Mouse (Mus musculus) bone marrow macrophage, adult 2 months (primary cell): Measurements from ENCODE around the gene Phf12. TPM values are rescaled to one million over a fixed set of nuclear protein-coding genes. Genes with fewer than 3 reads are reported as not detected.

Experiments used
- H3K27ac ChIP-seq: 2 replicates; pipeline ENCODE4 v1.5.1; 2012; ENCODE audit warnings: low read depth, low read length; ENCODE audit not compliant: insufficient read depth
- H3K4me1 ChIP-seq: 2 replicates; pipeline ENCODE4 v1.6.1; 2012; ENCODE audit warnings: low read length; ENCODE audit not compliant: control insufficient read depth, insufficient read depth
- H3K4me3 ChIP-seq: 2 replicates; pipeline ENCODE4 v1.5.1; 2012; ENCODE audit warnings: mild to moderate bottlenecking, low read length, moderate library complexity; ENCODE audit not compliant: insufficient read depth
- CTCF ChIP-seq: IDR thresholded peaks from 2 replicates; pipeline ENCODE4 v1.5.1; 2012; ENCODE audit warnings: low read depth, mild to moderate bottlenecking, low read length, moderate library complexity
- POLR2A ChIP-seq: IDR thresholded peaks from 2 replicates; pipeline ENCODE4 v1.6.1; 2012; ENCODE audit warnings: mild to moderate bottlenecking, low read depth, low read length, borderline replicate concordance
- polyA plus RNA-seq: library from polyadenylated mRNA; stranded (reverse); fragments of >200 nt; gene quantifications from 2 replicates; pipeline ENCODE4 v1.2.4, GENCODE M21; 2012; ENCODE audit not compliant: missing spikeins, insufficient read depth, insufficient read length

Phf12 gene
- polyA plus RNA-seq, result 42.5 and 47.8 TPM in 2 replicates

GRCm38 (mm10) chr11:77982441-77982905 lies at the start of gene Phf12:
Gene Phf12, plus strand, starts transcription at chr11:77982754.
- Histone ChIP-seq H3K27ac (peak within 1 kb of the TSS; percentile 92), H3K4me3 (peak within 1 kb of the TSS; percentile 94), H3K4me1 (peaks cover 21% of the 10 kb centered on the region)
- TF ChIP-seq POLR2A, result no peak
- TF ChIP-seq CTCF, result no peak

GRCm38 (mm10) chr11:77934111-77934521 lies 48.4 kb upstream of the Phf12 start:
- TF ChIP-seq POLR2A, result no peak
- TF ChIP-seq CTCF, result no peak
- Histone ChIP-seq H3K27ac (no peak overlapping the region), H3K4me3 (no peak overlapping the region), H3K4me1 (no peaks in the 10 kb centered on the region)

- Histone ChIP-seq H3K4me3 (no peak overlapping the region), H3K27ac (no peak overlapping the region), H3K4me1 (no peaks in the 10 kb centered on the region)
- TF ChIP-seq CTCF (no peak), POLR2A (no peak)
Measured at GRCm38 (mm10) chr11:77934568-77935311, 47.8 kb upstream of the Phf12 start.

GRCm38 (mm10) chr11:77936846-77937245 lies 45.7 kb upstream of the Phf12 start:
- Histone ChIP-seq H3K4me3 (no peak overlapping the region), H3K4me1 (no peaks in the 10 kb centered on the region), H3K27ac (no peak overlapping the region)
- TF ChIP-seq CTCF, result no peak
- TF ChIP-seq POLR2A, result no peak

- no peaks in the 10 kb centered on the region for H3K4me1 ChIP-seq
- TF ChIP-seq POLR2A, result no peak
- TF ChIP-seq CTCF, result no peak
- no peak overlapping the region for H3K27ac ChIP-seq
- H3K4me3 ChIP-seq, result no peak overlapping the region
Measured at GRCm38 (mm10) chr11:77937649-77938410, 44.7 kb upstream of the Phf12 start.

- no peak for TF ChIP-seq POLR2A
- no peak for TF ChIP-seq CTCF
- Histone ChIP-seq H3K4me1 (no peaks in the 10 kb centered on the region), H3K27ac (no peak overlapping the region), H3K4me3 (no peak overlapping the region)
Measured at GRCm38 (mm10) chr11:77942230-77942629, 40.3 kb upstream of the Phf12 start.

GRCm38 (mm10) chr11:77947860-77948259 lies 34.7 kb upstream of the Phf12 start:
- no peak for TF ChIP-seq POLR2A
- no peak for TF ChIP-seq CTCF
- Histone ChIP-seq H3K27ac (no peak overlapping the region), H3K4me3 (no peak overlapping the region), H3K4me1 (no peaks in the 10 kb centered on the region)

GRCm38 (mm10) chr11:77950125-77950685 lies 32.3 kb upstream of the Phf12 start:
- Histone ChIP-seq H3K27ac (no peak overlapping the region), H3K4me1 (no peaks in the 10 kb centered on the region), H3K4me3 (no peak overlapping the region)
- TF ChIP-seq CTCF (no peak), POLR2A (no peak)

GRCm38 (mm10) chr11:77950797-77951228 lies 31.7 kb upstream of the Phf12 start:
- TF ChIP-seq CTCF (no peak), POLR2A (no peak)
- H3K4me1 ChIP-seq, result no peaks in the 10 kb centered on the region
- H3K27ac ChIP-seq, result no peak overlapping the region
- no peak overlapping the region for H3K4me3 ChIP-seq
